Mouse (Mus musculus) lung, adult 2 months (tissue): ENCODE measurements at regions not wholly inside any gene's neighbourhood (a gene's known extent, or its start where the extent isn't known, plus 50 kb on each side); places are given as distances from the start of the nearest gene placed in this dataset.

Experiments
- CTCF ChIP-seq: fragments of 200-500 bp; IDR thresholded peaks from 2 replicates; pipeline ENCODE4 v1.5.1; 2011; ENCODE audit warnings: mild to moderate bottlenecking, low read length, control low read depth; ENCODE audit not compliant: insufficient read depth
- POLR2A ChIP-seq: fragments of 200-500 bp; IDR thresholded peaks from 2 replicates; pipeline ENCODE4 v1.6.1; 2011; ENCODE audit warnings: low read depth, mild to moderate bottlenecking, control low read depth, low read length, borderline replicate concordance; ENCODE audit errors: extremely low read depth

- TF ChIP-seq CTCF, result no peak
- TF ChIP-seq POLR2A, result no peak
These were observed 719.7 kb downstream of the 1700064H15Rik start for GRCm38 (mm10) chr3:18908737-18909136.
